ENCODE assay signal across 11 mouse cellular contexts in the genomic region with DNA sequence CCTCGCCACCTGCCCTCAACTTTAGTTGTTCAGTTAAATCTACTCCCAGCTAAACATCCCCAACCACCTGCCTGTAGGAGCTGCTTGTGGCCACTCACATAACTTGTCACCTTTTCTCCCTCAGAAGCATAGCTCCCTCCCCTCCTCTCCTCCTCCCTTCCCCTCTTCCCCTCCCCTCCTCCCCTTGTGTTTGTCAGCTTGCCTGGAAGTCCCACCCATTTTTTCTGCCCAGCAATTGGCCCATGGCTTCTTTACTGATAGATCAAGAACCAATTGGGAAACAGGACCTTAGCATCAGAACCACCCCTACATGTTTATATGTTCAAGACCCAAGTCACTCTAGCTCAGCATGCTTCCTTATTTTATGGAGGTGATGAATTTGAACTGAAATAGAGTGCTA. TPM values are rescaled to one million over a fixed set of nuclear protein-coding genes. Genes with fewer than 3 reads are reported as not detected.
A peak's percentile ranks its signal among the peaks of the same experiment; 100 is the strongest.
DNase-seq lines count a peak whose midpoint lies in the region; ATAC-seq lines count a peak whose summit lies in the region.
"Had no signal": no experiment of that assay in that cellular context is flagged by ENCODE, and none has a peak within 500 bp of the region (broad histone marks: within the 10 kb centered on the region; RNA-seq: fewer than 3 reads in every experiment).

No protein-coding gene starts in this region.

- H3K27ac ChIP-seq in forebrain, embryonic 10.5 days, result peak overlapping the region; percentile 3; the same call in 1 of the 2 replicates
- no peak overlapping the region for H3K27ac ChIP-seq in forebrain, embryonic 15.5 days (replicated peaks)
- H3K27ac ChIP-seq in lung, embryonic 15.5 days, result peak overlapping the region; percentile 72
- H3K27ac ChIP-seq in embryonic facial prominence, embryonic 13.5 days, result 0 out of 2 replicates have a peak overlapping the region, but pooled peaks have one; percentile 78
- peak overlapping the region; percentile 75 for H3K27ac ChIP-seq in stomach, embryonic 14.5 days (ENCODE audit: low read length)
- no peak overlapping the region for H3K27ac ChIP-seq in hindbrain, embryonic 11.5 days (ENCODE audit: low read depth, low read length)
- H3K27ac ChIP-seq: embryonic facial prominence, embryonic 12.5 days; hindbrain, embryonic 12.5 days; midbrain, embryonic 15.5 days had no signal

- ATAC-seq in forebrain, embryonic 15.5 days (replicated peaks), result no peak
- ATAC-seq in lung, embryonic 15.5 days (ENCODE audit: borderline replicate concordance, extremely low read depth, low FRiP score, low TSS enrichment), result no peak
- ATAC-seq in embryonic facial prominence, embryonic 13.5 days (ENCODE audit: insufficient number of reproducible peaks, insufficient read depth, low FRiP score, low TSS enrichment, low read depth), result no peak
- peak; percentile 56; the same call in 1 of the 2 replicates for ATAC-seq in stomach, embryonic 14.5 days (ENCODE audit: insufficient number of reproducible peaks, insufficient read depth, low FRiP score, low read depth)
- no peak for ATAC-seq in hindbrain, embryonic 11.5 days (ENCODE audit: low FRiP score)
- ATAC-seq: midbrain, embryonic 15.5 days had no signal

- WGBS in forebrain, embryonic 10.5 days, result 75% methylated on average over 1 of the region's 1 CpGs
- 89% methylated on average over 1 of the region's 1 CpGs for WGBS in forebrain, embryonic 15.5 days
- 73% methylated on average over 1 of the region's 1 CpGs for WGBS in lung, embryonic 15.5 days
- 86% methylated on average over 1 of the region's 1 CpGs for WGBS in embryonic facial prominence, embryonic 13.5 days
- 72% methylated on average over 1 of the region's 1 CpGs for WGBS in stomach, embryonic 14.5 days
- 78% methylated on average over 1 of the region's 1 CpGs for WGBS in hindbrain, embryonic 11.5 days

- no peak overlapping the region for H3K9ac ChIP-seq in forebrain, embryonic 15.5 days (replicated peaks)
- H3K9ac ChIP-seq in lung, embryonic 15.5 days, result no peak overlapping the region
- no peak overlapping the region for H3K9ac ChIP-seq in embryonic facial prominence, embryonic 13.5 days
- H3K9ac ChIP-seq in stomach, embryonic 14.5 days (replicated peaks; ENCODE audit: low read depth, low read length), result no peak overlapping the region
- no peak overlapping the region for H3K9ac ChIP-seq in hindbrain, embryonic 11.5 days (ENCODE audit: low read depth, low read length)
- H3K9ac ChIP-seq: embryonic facial prominence, embryonic 12.5 days; hindbrain, embryonic 12.5 days; midbrain, embryonic 15.5 days had no signal

- H3K4me2 ChIP-seq in forebrain, embryonic 15.5 days (replicated peaks), result no peak overlapping the region
- H3K4me2 ChIP-seq in lung, embryonic 15.5 days, result no peak overlapping the region
- H3K4me2 ChIP-seq in embryonic facial prominence, embryonic 13.5 days, result no peak overlapping the region
- no peak overlapping the region for H3K4me2 ChIP-seq in stomach, embryonic 14.5 days (replicated peaks; ENCODE audit: low read depth, low read length)
- no peak overlapping the region for H3K4me2 ChIP-seq in hindbrain, embryonic 11.5 days (replicated peaks; ENCODE audit: low read depth, low read length)
- H3K4me2 ChIP-seq: embryonic facial prominence, embryonic 12.5 days; hindbrain, embryonic 12.5 days; midbrain, embryonic 15.5 days had no signal

- H3K4me1 ChIP-seq in forebrain, embryonic 10.5 days, result peaks cover 25% of the 10 kb centered on the region
- peaks cover 3% of the 10 kb centered on the region; the same call in 1 of the 2 replicates for H3K4me1 ChIP-seq in forebrain, embryonic 15.5 days
- H3K4me1 ChIP-seq in lung, embryonic 15.5 days, result peaks cover 22% of the 10 kb centered on the region
- H3K4me1 ChIP-seq in embryonic facial prominence, embryonic 13.5 days, result peaks cover 9% of the 10 kb centered on the region
- 0 out of 2 replicates have a peak, but pooled peaks cover 3% of the 10 kb centered on the region for H3K4me1 ChIP-seq in stomach, embryonic 14.5 days (ENCODE audit: control insufficient read depth, insufficient read depth, low read length)
- H3K4me1 ChIP-seq in hindbrain, embryonic 11.5 days (replicated peaks; ENCODE audit: control insufficient read depth, insufficient read depth, low read length), result no peaks in the 10 kb centered on the region
- H3K4me1 ChIP-seq: midbrain, embryonic 15.5 days had no signal

- H3K36me3 ChIP-seq in forebrain, embryonic 10.5 days (replicated peaks), result no peaks in the 10 kb centered on the region
- no peaks in the 10 kb centered on the region for H3K36me3 ChIP-seq in forebrain, embryonic 15.5 days
- H3K36me3 ChIP-seq in lung, embryonic 15.5 days, result no peaks in the 10 kb centered on the region
- H3K36me3 ChIP-seq in embryonic facial prominence, embryonic 13.5 days, result no peaks in the 10 kb centered on the region
- no peaks in the 10 kb centered on the region for H3K36me3 ChIP-seq in stomach, embryonic 14.5 days (ENCODE audit: control insufficient read depth, insufficient read depth, low read length)
- no peaks in the 10 kb centered on the region for H3K36me3 ChIP-seq in hindbrain, embryonic 11.5 days (ENCODE audit: control insufficient read depth, insufficient read depth, low read length)
- H3K36me3 ChIP-seq: embryonic facial prominence, embryonic 12.5 days; hindbrain, embryonic 12.5 days; midbrain, embryonic 15.5 days had no signal

- no peaks in the 10 kb centered on the region for H3K27me3 ChIP-seq in forebrain, embryonic 10.5 days (ENCODE audit: poor library complexity, severe bottlenecking)
- no peaks in the 10 kb centered on the region for H3K27me3 ChIP-seq in forebrain, embryonic 15.5 days
- no peaks in the 10 kb centered on the region for H3K27me3 ChIP-seq in lung, embryonic 15.5 days
- H3K27me3 ChIP-seq in embryonic facial prominence, embryonic 13.5 days, result no peaks in the 10 kb centered on the region
- no peaks in the 10 kb centered on the region for H3K27me3 ChIP-seq in stomach, embryonic 14.5 days (ENCODE audit: control insufficient read depth, insufficient read depth, low read length)
- H3K27me3 ChIP-seq in hindbrain, embryonic 11.5 days (ENCODE audit: control insufficient read depth, insufficient read depth, low read length), result no peaks in the 10 kb centered on the region
- H3K27me3 ChIP-seq: embryonic facial prominence, embryonic 12.5 days; hindbrain, embryonic 12.5 days; midbrain, embryonic 15.5 days had no signal

- DNase-seq in forebrain, embryonic 10.5 days (ENCODE audit: extremely low spot score, low spot score), result peak; percentile 23
- no peak for DNase-seq in lung, adult 18-20 months
- no peak for DNase-seq in hindbrain, embryonic 11.5 days (ENCODE audit: low spot score)
- no peak for DNase-seq in thymus, adult 18-20 months

- H3K9me3 ChIP-seq in forebrain, embryonic 10.5 days, result no peaks in the 10 kb centered on the region
- no peaks in the 10 kb centered on the region for H3K9me3 ChIP-seq in forebrain, embryonic 15.5 days
- H3K9me3 ChIP-seq in lung, embryonic 15.5 days, result no peaks in the 10 kb centered on the region
- H3K9me3 ChIP-seq in embryonic facial prominence, embryonic 13.5 days, result no peaks in the 10 kb centered on the region
- no peaks in the 10 kb centered on the region for H3K9me3 ChIP-seq in stomach, embryonic 14.5 days (ENCODE audit: control insufficient read depth, low read depth, low read length)
- no peaks in the 10 kb centered on the region for H3K9me3 ChIP-seq in hindbrain, embryonic 11.5 days (ENCODE audit: control insufficient read depth, low read length)
- H3K9me3 ChIP-seq: embryonic facial prominence, embryonic 12.5 days; hindbrain, embryonic 12.5 days; midbrain, embryonic 15.5 days had no signal

- no peak overlapping the region for H3K4me3 ChIP-seq in forebrain, embryonic 10.5 days
- H3K4me3 ChIP-seq in forebrain, embryonic 15.5 days, result no peak overlapping the region
- H3K4me3 ChIP-seq in lung, embryonic 15.5 days, result no peak overlapping the region
- no peak overlapping the region for H3K4me3 ChIP-seq in embryonic facial prominence, embryonic 13.5 days
- no peak overlapping the region for H3K4me3 ChIP-seq in stomach, embryonic 14.5 days (ENCODE audit: low read depth, low read length)
- H3K4me3 ChIP-seq in hindbrain, embryonic 11.5 days (ENCODE audit: low read depth, low read length), result no peak overlapping the region
- H3K4me3 ChIP-seq: embryonic facial prominence, embryonic 12.5 days; hindbrain, embryonic 12.5 days; midbrain, embryonic 15.5 days had no signal

RNA-seq across cellular contexts. Expression of a gene that starts 22.9 kb away (rescaled TPM):
- polyA plus RNA-seq in forebrain, embryonic 10.5 days (2016; fragmentation: Nextera tagmentation; extraction: Ambion mirVana), result 140 and 143 TPM in 2 replicates
- 80.6 and 82.9 TPM in 2 replicates for polyA plus RNA-seq in forebrain, embryonic 15.5 days (2015; fragmentation: Nextera tagmentation; extraction: Ambion mirVana)
- 520 and 550 TPM in 2 replicates for polyA plus RNA-seq in lung, embryonic 15.5 days (2015; fragmentation: Nextera tagmentation; extraction: Ambion mirVana)
- polyA plus RNA-seq in embryonic facial prominence, embryonic 13.5 days (2015; fragmentation: Nextera tagmentation; extraction: Ambion mirVana), result 683 and 792 TPM in 2 replicates
- polyA plus RNA-seq in stomach, embryonic 14.5 days (2014; fragmentation: Nextera tagmentation; extraction: Ambion mirVana), result 519 and 542 TPM in 2 replicates
- polyA plus RNA-seq in hindbrain, embryonic 11.5 days (2014; fragmentation: Nextera tagmentation; extraction: Ambion mirVana), result 231 and 271 TPM in 2 replicates

Comparison
In these comparisons a context has a peak if more than half of its experiments do, and no peak if none do; other contexts are left out.
1. H3K27ac ChIP-seq: peak in forebrain, embryonic 10.5 days (single experiment), lung, embryonic 15.5 days (single experiment), embryonic facial prominence, embryonic 13.5 days (single experiment) and stomach, embryonic 14.5 days (single experiment); none in forebrain, embryonic 15.5 days (single experiment) and hindbrain, embryonic 11.5 days (single experiment).